Mouse (Mus musculus) urinary bladder, postnatal 14 days (tissue): Measurements from ENCODE around the gene Ccdc34.
"Not testable (repeated sequence)": the region's sequence is repeated elsewhere in the genome, so short reads cannot be mapped to it uniquely, and the experiment has no call there.

Experiments used
- DNase-seq: peaks from one replicate; pipeline ENCODE4 v3.0.0; 2021; ENCODE audit warnings: low spot score

Ccdc34 gene

GRCm38 (mm10) chr2:110080532-110080931 is 62.9 kb downstream of the Ccdc34 start:
- no peak for DNase-seq

GRCm38 (mm10) chr2:110082975-110083374 is 65.4 kb downstream of the Ccdc34 start:
- no peak for DNase-seq

GRCm38 (mm10) chr2:110085701-110086143 is 68.1 kb downstream of the Ccdc34 start:
- peak; percentile 4 for DNase-seq

GRCm38 (mm10) chr2:110114133-110114532 is 96.5 kb downstream of the Ccdc34 start:
- DNase-seq, result no peak

- DNase-seq, result no peak
Observed at GRCm38 (mm10) chr2:110129396-110129795, 111.8 kb downstream of the Ccdc34 start.

GRCm38 (mm10) chr2:110131573-110131972 is 114.0 kb downstream of the Ccdc34 start:
- no peak for DNase-seq

GRCm38 (mm10) chr2:110133356-110134115 is 115.9 kb downstream of the Ccdc34 start:
- DNase-seq, result no peak

- DNase-seq, result no peak
Observed at GRCm38 (mm10) chr2:110134765-110135594, 117.4 kb downstream of the Ccdc34 start.

- no peak for DNase-seq
Observed at GRCm38 (mm10) chr2:110137291-110137690, 119.7 kb downstream of the Ccdc34 start.

GRCm38 (mm10) chr2:110138096-110138495 is 120.5 kb downstream of the Ccdc34 start:
- DNase-seq, result no peak

GRCm38 (mm10) chr2:110147980-110148379 is 130.4 kb downstream of the Ccdc34 start:
- DNase-seq, result not testable (repeated sequence)

- DNase-seq, result peak; percentile 36
Observed at GRCm38 (mm10) chr2:110149246-110149645, 131.6 kb downstream of the Ccdc34 start.

- no peak for DNase-seq
Observed at GRCm38 (mm10) chr2:110156321-110156720, 138.7 kb downstream of the Ccdc34 start.

- no peak for DNase-seq
Observed at GRCm38 (mm10) chr2:110165003-110165402, 147.4 kb downstream of the Ccdc34 start.

GRCm38 (mm10) chr2:110167694-110168093 is 150.1 kb downstream of the Ccdc34 start:
- no peak for DNase-seq

- no peak for DNase-seq
Observed at GRCm38 (mm10) chr2:110168361-110168760, 150.7 kb downstream of the Ccdc34 start.

GRCm38 (mm10) chr2:110172456-110172855 is 154.8 kb downstream of the Ccdc34 start:
- no peak for DNase-seq

GRCm38 (mm10) chr2:110173818-110174247 is 156.2 kb downstream of the Ccdc34 start:
- DNase-seq, result no peak

- peak; percentile 26 for DNase-seq
Observed at GRCm38 (mm10) chr2:110176761-110177400, 159.3 kb downstream of the Ccdc34 start.

- no peak for DNase-seq
Observed at GRCm38 (mm10) chr2:110177406-110177805, 159.8 kb downstream of the Ccdc34 start.

- DNase-seq, result peak; percentile 41
Observed at GRCm38 (mm10) chr2:110177879-110178278, 160.3 kb downstream of the Ccdc34 start.

- DNase-seq, result peak; percentile 28
Observed at GRCm38 (mm10) chr2:110179669-110180315, 162.2 kb downstream of the Ccdc34 start.
